Mouse (Mus musculus) C2C12 (cell line): ENCODE measurements around the gene Usp35. TPM values are rescaled to one million over a fixed set of nuclear protein-coding genes. Genes with fewer than 3 reads are reported as not detected.

Experiments
- H3K27me3 ChIP-seq: one replicate; pipeline ENCODE4 v1.6.1; 2011; ENCODE audit not compliant: control insufficient read depth, insufficient read depth, insufficient read length
- H3K36me3 ChIP-seq: one replicate; pipeline ENCODE4 v1.6.1; 2011; ENCODE audit not compliant: control insufficient read depth, insufficient read depth
- H3K4me3 ChIP-seq: one replicate; pipeline ENCODE4 v1.5.1; 2011; ENCODE audit warnings: mild to moderate bottlenecking, control low read depth; ENCODE audit not compliant: poor library complexity, insufficient read depth, severe bottlenecking
- H3K79me2 ChIP-seq: one replicate; pipeline ENCODE4 v1.6.1; 2011; ENCODE audit not compliant: control insufficient read depth, insufficient read depth
- H3K79me3 ChIP-seq: one replicate; pipeline ENCODE4 v1.6.1; 2011; ENCODE audit warnings: low read depth, control low read depth
- H3ac ChIP-seq: one replicate; pipeline ENCODE3; 2011; ENCODE audit warnings: low read depth; ENCODE audit not compliant: control insufficient read depth, insufficient read length
- CEBPB ChIP-seq: IDR thresholded peaks from one replicate; pipeline ENCODE4 v1.6.1; 2011; ENCODE audit warnings: low read depth, mild to moderate bottlenecking, control low read depth, moderate library complexity
- CTCF ChIP-seq: IDR thresholded peaks from one replicate; pipeline ENCODE4 v1.5.1; 2011; ENCODE audit not compliant: control insufficient read depth, insufficient read depth, insufficient read length
- FOSL1 ChIP-seq: IDR thresholded peaks from one replicate; pipeline ENCODE4 v1.8.0; 2011; ENCODE audit warnings: mild to moderate bottlenecking, low read length; ENCODE audit not compliant: poor library complexity, insufficient read depth, severe bottlenecking
- MAX ChIP-seq: IDR thresholded peaks from one replicate; pipeline ENCODE4 v1.6.1; 2011; ENCODE audit warnings: mild to moderate bottlenecking, control low read depth
- MYOD1 ChIP-seq: IDR thresholded peaks from one replicate; pipeline ENCODE4 v1.6.1; 2011; ENCODE audit warnings: low read depth; ENCODE audit not compliant: control insufficient read depth, insufficient read length
- MYOG ChIP-seq: IDR thresholded peaks from one replicate; pipeline ENCODE4 v1.6.1; 2011; ENCODE audit not compliant: control insufficient read depth, insufficient read length; ENCODE audit errors: extremely low read depth
- USF1 ChIP-seq: IDR thresholded peaks from one replicate; pipeline ENCODE4 v1.6.1; 2011; ENCODE audit warnings: low read depth, mild to moderate bottlenecking, control low read depth, moderate library complexity
- polyA plus RNA-seq: library from polyadenylated mRNA; unstranded; fragments of >200 nt; fragmentation: generic; extraction: Trizol; gene quantifications from one replicate; pipeline ENCODE4 v1.2.1, GENCODE M21; 2012; ENCODE audit warnings: missing spikeins

The Usp35 gene
- polyA plus RNA-seq, 1 experiment, result 1.1 TPM

DNA sequence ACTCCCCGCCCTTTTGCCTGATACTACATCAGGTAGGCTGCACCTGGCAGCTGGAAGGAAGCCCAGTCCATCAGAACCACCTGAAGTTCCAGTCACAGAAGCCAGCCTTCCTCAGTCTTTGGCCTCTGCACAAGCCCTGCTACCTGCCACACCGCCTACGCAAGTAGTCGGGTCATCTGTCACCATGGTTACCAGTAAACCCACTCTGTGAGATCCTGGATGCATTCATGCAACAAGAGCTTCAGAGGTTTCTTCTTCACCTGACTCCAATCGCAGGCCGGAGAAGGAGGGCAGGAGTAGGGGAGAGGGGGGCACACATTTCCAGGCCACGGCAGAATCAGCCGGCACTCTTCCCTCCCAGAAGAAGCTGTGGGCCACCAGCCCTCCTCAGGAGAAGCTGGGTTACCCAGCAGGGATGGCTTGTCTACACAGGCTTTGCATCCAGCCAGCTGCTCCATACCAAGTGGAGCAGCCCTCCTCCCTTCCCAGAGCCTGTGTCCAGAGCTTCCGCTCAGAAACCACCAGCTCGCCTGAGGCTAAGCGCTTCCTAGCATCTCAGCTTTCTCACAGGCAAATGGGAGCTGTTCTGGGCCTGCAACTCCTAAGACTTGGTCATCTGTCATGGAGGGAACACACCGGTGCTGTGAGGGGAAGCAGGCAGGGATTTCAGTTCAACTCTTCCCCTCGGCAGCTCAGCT is 2.8 kb downstream of the Usp35 start:
- no peak overlapping the region for H3ac ChIP-seq
- no peak overlapping the region for H3K4me3 ChIP-seq
- TF ChIP-seq MYOD1, result no peak
- TF ChIP-seq MYOG, result no peak
- no peak for TF ChIP-seq FOSL1
- no peak for TF ChIP-seq CEBPB
- TF ChIP-seq USF1, result no peak
- no peak for TF ChIP-seq CTCF
- TF ChIP-seq MAX, result no peak
- H3K27me3 ChIP-seq, result no peaks in the 10 kb centered on the region
- no peaks in the 10 kb centered on the region for H3K79me3 ChIP-seq
- no peaks in the 10 kb centered on the region for H3K79me2 ChIP-seq
- H3K36me3 ChIP-seq, result no peaks in the 10 kb centered on the region

DNA sequence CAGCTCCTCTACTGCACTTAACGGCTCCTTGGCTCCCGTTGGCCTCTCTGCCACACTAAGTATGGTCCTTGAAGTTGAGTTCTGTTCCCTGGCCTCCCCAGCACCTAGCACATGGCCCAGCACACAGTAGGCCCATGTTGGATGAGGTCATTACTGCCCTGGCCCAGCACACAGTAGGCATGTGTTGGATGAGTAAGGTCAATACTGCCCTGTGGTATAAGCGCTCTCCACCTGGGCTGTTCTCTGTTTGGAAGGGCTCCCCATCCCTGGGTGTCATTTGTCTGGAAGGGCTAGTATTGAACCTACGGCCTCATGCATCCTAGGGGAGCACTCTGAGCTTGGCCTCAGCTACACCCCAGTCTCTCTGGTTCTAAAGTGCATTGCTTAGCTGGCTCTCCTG is 4.4 kb downstream of the Usp35 start:
- TF ChIP-seq USF1, result no peak
- H3K4me3 ChIP-seq, result no peak overlapping the region
- H3K36me3 ChIP-seq, result no peaks in the 10 kb centered on the region
- no peaks in the 10 kb centered on the region for H3K79me3 ChIP-seq
- no peak overlapping the region for H3ac ChIP-seq
- no peaks in the 10 kb centered on the region for H3K27me3 ChIP-seq
- H3K79me2 ChIP-seq, result no peaks in the 10 kb centered on the region

GRCm38 (mm10) chr7:97325156-97325985 is 6.4 kb downstream of the Usp35 start:
- no peaks in the 10 kb centered on the region for H3K36me3 ChIP-seq
- no peaks in the 10 kb centered on the region for H3K79me3 ChIP-seq
- no peak overlapping the region for H3K4me3 ChIP-seq
- no peaks in the 10 kb centered on the region for H3K79me2 ChIP-seq
- no peak overlapping the region for H3ac ChIP-seq
- no peaks in the 10 kb centered on the region for H3K27me3 ChIP-seq
- no peak for TF ChIP-seq MYOG
- no peak for TF ChIP-seq FOSL1
- TF ChIP-seq USF1, result no peak
- TF ChIP-seq MYOD1, result no peak
- no peak for TF ChIP-seq CTCF
- no peak for TF ChIP-seq CEBPB
- no peak for TF ChIP-seq MAX

DNA sequence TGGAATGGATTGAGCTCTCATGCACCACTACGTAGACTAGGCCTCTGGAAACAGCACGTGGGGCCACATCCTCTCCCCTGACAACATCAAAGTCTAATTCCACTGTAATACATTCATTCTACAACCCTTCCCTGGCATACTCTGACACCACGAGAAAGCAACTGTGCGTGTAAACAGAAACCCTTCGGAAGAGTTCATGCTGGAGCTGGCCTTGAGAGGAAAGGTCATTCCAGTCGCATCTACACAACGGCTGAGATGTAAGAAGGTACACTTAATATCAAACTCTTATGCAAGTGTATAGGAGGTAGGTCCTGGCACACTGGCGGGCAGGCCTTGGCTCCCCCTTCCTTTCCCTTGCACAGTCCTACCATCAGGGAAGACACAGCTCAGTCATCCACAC is 7.5 kb downstream of the Usp35 start:
- no peak overlapping the region for H3ac ChIP-seq
- TF ChIP-seq CEBPB, result no peak
- no peak for TF ChIP-seq FOSL1
- TF ChIP-seq MAX, result no peak
- no peak for TF ChIP-seq MYOD1
- no peak for TF ChIP-seq CTCF
- no peak for TF ChIP-seq USF1
- TF ChIP-seq MYOG, result no peak
- H3K4me3 ChIP-seq, result no peak overlapping the region
- no peaks in the 10 kb centered on the region for H3K27me3 ChIP-seq
- H3K79me2 ChIP-seq, result no peaks in the 10 kb centered on the region
- H3K79me3 ChIP-seq, result no peaks in the 10 kb centered on the region
- H3K36me3 ChIP-seq, result no peaks in the 10 kb centered on the region

DNA sequence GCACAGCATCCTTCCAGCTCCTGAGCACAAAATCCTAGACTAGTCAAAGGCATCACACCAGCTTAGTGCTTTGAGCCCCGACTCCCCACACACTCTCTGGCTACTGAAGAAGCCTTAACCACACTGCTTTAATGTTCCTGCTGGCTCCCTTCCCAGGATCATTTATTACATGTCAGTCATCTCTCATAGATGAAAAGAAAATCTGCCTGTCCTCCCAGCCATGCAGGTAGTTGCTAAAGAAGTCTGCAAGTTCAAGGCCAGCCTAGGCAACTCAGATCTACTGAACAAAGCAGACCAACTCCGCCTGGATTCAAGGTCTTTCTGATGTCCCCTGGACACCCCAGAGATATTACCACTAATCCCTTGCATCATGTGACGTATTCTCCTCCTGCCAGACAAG is 14.1 kb downstream of the Usp35 start:
- H3K4me3 ChIP-seq, result no peak overlapping the region
- TF ChIP-seq CEBPB, result no peak
- TF ChIP-seq FOSL1, result no peak
- TF ChIP-seq MYOD1, result no peak
- no peak for TF ChIP-seq CTCF
- TF ChIP-seq USF1, result no peak
- TF ChIP-seq MAX, result no peak
- TF ChIP-seq MYOG, result no peak
- H3K36me3 ChIP-seq, result no peaks in the 10 kb centered on the region
- no peaks in the 10 kb centered on the region for H3K27me3 ChIP-seq
- no peaks in the 10 kb centered on the region for H3K79me3 ChIP-seq
- H3ac ChIP-seq, result no peak overlapping the region
- H3K79me2 ChIP-seq, result no peaks in the 10 kb centered on the region

DNA sequence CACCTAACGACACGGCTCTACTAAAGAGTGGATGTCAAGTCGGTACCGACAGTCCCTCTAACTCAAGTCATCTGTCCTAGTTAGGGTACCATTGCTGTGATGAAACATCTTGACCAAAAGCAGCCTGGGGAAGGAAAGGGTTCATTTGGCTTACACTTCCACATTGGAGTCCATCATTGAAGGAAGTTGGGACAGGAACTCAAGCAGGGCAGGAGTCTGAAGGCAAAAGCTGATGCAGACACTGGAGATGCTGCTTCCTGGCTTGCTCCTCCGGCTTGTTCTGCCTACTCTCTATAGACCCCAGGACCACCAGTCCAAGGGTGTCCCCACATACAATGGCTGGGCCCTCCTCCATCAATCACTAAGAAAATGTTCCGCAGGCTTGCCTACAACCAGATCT is 16.2 kb downstream of the Usp35 start:
- Histone ChIP-seq H3K79me2 (no peaks in the 10 kb centered on the region), H3K27me3 (no peaks in the 10 kb centered on the region), H3K79me3 (no peaks in the 10 kb centered on the region), H3K36me3 (no peaks in the 10 kb centered on the region), H3K4me3 (no peak overlapping the region), H3ac (no peak overlapping the region)
- no peak for TF ChIP-seq MAX
